Mouse (Mus musculus): ENCODE data around the gene Crkl.

- no peak for TF ChIP-seq GATA1 (IDR thresholded peaks at IDR 0.05; ENCODE audit: low read length)
- no peak for TF ChIP-seq TAL1 (IDR thresholded peaks at IDR 0.05; ENCODE audit: low read length)
Observed at GRCm38 (mm10) chr16:17530640-17531288, 79.0 kb downstream of the Crkl start, which contains the start of gene Thap7.
